Mouse (Mus musculus) embryo, embryonic 11.5 days (tissue): ENCODE data around the gene Sulf2.

Experiments
- DNase-seq: peaks from one replicate; pipeline ENCODE4 v3.0.0-alpha.2; 2012; ENCODE audit warnings: low read depth, low spot score

Gene Sulf2

GRCm38 (mm10) chr2:166059684-166060423 is 95.6 kb downstream of the Sulf2 start:
- no peak for DNase-seq

- DNase-seq = no peak
These were observed 101.4 kb downstream of the Sulf2 start for GRCm38 (mm10) chr2:166054002-166054539.

- DNase-seq = no peak
These were observed 103.5 kb downstream of the Sulf2 start for GRCm38 (mm10) chr2:166051966-166052365.

- DNase-seq = no peak
These were observed 104.0 kb downstream of the Sulf2 start for GRCm38 (mm10) chr2:166051421-166051820.

GRCm38 (mm10) chr2:166048852-166049251 is 106.6 kb downstream of the Sulf2 start:
- DNase-seq = no peak

GRCm38 (mm10) chr2:166047931-166048330 is 107.5 kb downstream of the Sulf2 start:
- DNase-seq = no peak

GRCm38 (mm10) chr2:166045549-166046501 is 109.6 kb downstream of the Sulf2 start:
- DNase-seq = no peak

- DNase-seq = no peak
These were observed 110.5 kb downstream of the Sulf2 start for GRCm38 (mm10) chr2:166045006-166045405.

- DNase-seq = no peak
These were observed 112.9 kb downstream of the Sulf2 start for GRCm38 (mm10) chr2:166042542-166042941.

- no peak for DNase-seq
These were observed 115.8 kb downstream of the Sulf2 start for GRCm38 (mm10) chr2:166039681-166040080.

GRCm38 (mm10) chr2:166035725-166036124 is 119.7 kb downstream of the Sulf2 start:
- DNase-seq = no peak

GRCm38 (mm10) chr2:166034967-166035490 is 120.4 kb downstream of the Sulf2 start:
- no peak for DNase-seq

GRCm38 (mm10) chr2:166032628-166033027 is 122.8 kb downstream of the Sulf2 start:
- DNase-seq = no peak

GRCm38 (mm10) chr2:166031120-166031929 is 124.1 kb downstream of the Sulf2 start:
- peak; percentile 80 for DNase-seq

- DNase-seq = no peak
These were observed 125.0 kb downstream of the Sulf2 start for GRCm38 (mm10) chr2:166030256-166030995.

GRCm38 (mm10) chr2:166029232-166029631 is 126.2 kb downstream of the Sulf2 start:
- no peak for DNase-seq

GRCm38 (mm10) chr2:166027834-166028233 is 127.6 kb downstream of the Sulf2 start:
- DNase-seq = no peak

GRCm38 (mm10) chr2:166025943-166026342 is 129.5 kb downstream of the Sulf2 start:
- no peak for DNase-seq

GRCm38 (mm10) chr2:166024621-166025020 is 130.8 kb downstream of the Sulf2 start:
- DNase-seq = no peak

- DNase-seq = no peak
These were observed 131.4 kb downstream of the Sulf2 start for GRCm38 (mm10) chr2:166024079-166024478.
